Mouse (Mus musculus) kidney, embryonic 16.5 days (tissue): Measurements from ENCODE around the gene Gm15093. TPM values are rescaled to one million over a fixed set of nuclear protein-coding genes. Genes with fewer than 3 reads are reported as not detected.
"Not testable (repeated sequence)": the region's sequence is repeated elsewhere in the genome, so short reads cannot be mapped to it uniquely, and the experiment has no call there.

ENCODE experiments used
- ATAC-seq: fragments of 200-750 bp; cut with Nextera tagmentation; 2 replicates; pipeline ENCODE4 v1.8.0; 2017; ENCODE audit warnings: moderate TSS enrichment; ENCODE audit not compliant: low FRiP score, low TSS enrichment
- H3K27ac ChIP-seq: fragments of 300-500 bp; sonication (generic); 2 replicates; pipeline ENCODE4 v1.5.1; 2014; ENCODE audit warnings: low read length
- H3K27me3 ChIP-seq: fragments of 300-500 bp; sonication (generic); 2 replicates; pipeline ENCODE4 v1.6.1; 2014; ENCODE audit warnings: low read length, control low read depth, mixed read lengths; ENCODE audit not compliant: insufficient read depth
- H3K36me3 ChIP-seq: fragments of 300-500 bp; sonication (generic); 2 replicates; pipeline ENCODE4 v1.6.1; 2014; ENCODE audit warnings: low read length, control low read depth, mixed read lengths; ENCODE audit not compliant: insufficient read depth
- H3K4me1 ChIP-seq: fragments of 300-500 bp; sonication (generic); 2 replicates; pipeline ENCODE4 v1.6.1; 2014; ENCODE audit warnings: low read length, control low read depth, mixed read lengths; ENCODE audit not compliant: insufficient read depth
- H3K4me2 ChIP-seq: fragments of 300-500 bp; sonication (generic); replicated peaks from 2 replicates; pipeline ENCODE4 v1.6.1; 2014; ENCODE audit warnings: low read depth, low read length
- H3K4me3 ChIP-seq: fragments of 300-500 bp; sonication (generic); 2 replicates; pipeline ENCODE4 v1.5.1; 2014; ENCODE audit warnings: mild to moderate bottlenecking, low read length
- H3K9ac ChIP-seq: fragments of 300-500 bp; sonication (generic); replicated peaks from 2 replicates; pipeline ENCODE4 v1.6.1; 2014; ENCODE audit warnings: low read length
- H3K9me3 ChIP-seq: fragments of 300-500 bp; sonication (generic); 2 replicates; pipeline ENCODE4 v1.6.1; 2016; ENCODE audit warnings: low read length, control low read depth
- WGBS: fragments of 180-500 bp; shearing (Covaris S2); extraction: QIAGEN DNeasy Blood & Tissue Kit; methylation state at CpG from one replicate; pipeline ENCODE4 v1.1.7; 2014; 5-methylcytosine and 5-hydroxymethylcytosine counted together
- polyA plus RNA-seq: library from polyadenylated mRNA; unstranded; fragments of >200 nt; fragmentation: Nextera tagmentation; extraction: Ambion mirVana; gene quantifications from 2 replicates; pipeline ENCODE4 v1.2.1, GENCODE M21; 2015

Gene Gm15093
- not detected in 2 replicates for polyA plus RNA-seq

DNA sequence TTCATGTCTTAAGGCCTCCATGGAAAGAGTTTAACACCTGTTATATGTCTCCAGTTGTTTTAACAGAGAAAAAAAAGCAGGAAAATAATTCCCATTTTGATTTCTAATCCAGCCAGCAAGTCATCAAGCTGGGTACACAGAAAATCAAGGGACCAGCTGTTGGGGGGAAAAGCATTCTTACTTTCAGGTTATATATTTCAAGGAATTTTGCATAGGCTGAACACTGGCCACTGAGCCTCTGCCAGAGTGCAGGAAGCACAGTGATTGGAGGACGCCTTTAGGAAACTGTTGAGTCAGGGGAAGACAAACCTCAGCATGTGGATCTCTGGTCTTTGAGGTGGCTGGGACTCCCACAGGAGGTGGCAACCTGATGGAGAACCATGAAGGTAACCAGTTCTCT, at the start of gene Gm15093:
Gene Gm15093, plus strand, starts transcription at position 301 of the 400 bp plus-strand sequence.
- not testable (repeated sequence) for H3K4me1 ChIP-seq, H3K27ac ChIP-seq, H3K27me3 ChIP-seq, H3K36me3 ChIP-seq, H3K9ac ChIP-seq, H3K4me2 ChIP-seq, H3K9me3 ChIP-seq, H3K4me3 ChIP-seq, ATAC-seq
- no CpG with 5 or more reads among the region's 1 CpGs for WGBS

Other genes starting within 250 kb of the Gm15093 start
- not detected in 2 replicates for gene Ott, start 198.1 kb upstream of the Gm15093 start, polyA plus RNA-seq
- gene Gm15085, start 175.2 kb downstream of the Gm15093 start, polyA plus RNA-seq, result not detected in 2 replicates